ENCODE assay signal across 8 mouse cellular contexts in genomic region chr2:122233759-122234557, GRCm38 (mm10). TPM values are rescaled to one million over a fixed set of nuclear protein-coding genes. Genes with fewer than 3 reads are reported as not detected.
DNase-seq lines count a peak whose midpoint lies in the region; ATAC-seq and TF ChIP-seq lines count a peak whose summit lies in the region.

No protein-coding gene starts in this region.

- no peak; the same call in 1 of the 2 replicates for ATAC-seq in G1E (ENCODE audit: extremely low read depth, insufficient number of reproducible peaks, low FRiP score, poor library complexity, severe bottlenecking)
- peak; percentile 10; the same call in 1 of the 2 replicates for ATAC-seq in embryonic facial prominence, embryonic 11.5 days (replicated peaks; ENCODE audit: insufficient number of reproducible peaks, low FRiP score, low TSS enrichment, low read depth)
- ATAC-seq in heart, embryonic 15.5 days (replicated peaks; ENCODE audit: insufficient number of reproducible peaks, insufficient read depth, low FRiP score, low read depth), result peak; percentile 6; the same call in 1 of the 2 replicates
- ATAC-seq in liver, embryonic 15.5 days (ENCODE audit: insufficient read depth), result no peak
- ATAC-seq in neural tube, embryonic 12.5 days (ENCODE audit: low FRiP score, low read depth), result peak; percentile 33; the same call in 1 of the 2 replicates

- H3K27me3 ChIP-seq in G1E (ENCODE audit: insufficient read depth, low read length), result no peaks in the 10 kb centered on the region
- no peaks in the 10 kb centered on the region for H3K27me3 ChIP-seq in embryonic facial prominence, embryonic 11.5 days (ENCODE audit: control insufficient read depth, insufficient read depth, low read length)
- no peaks in the 10 kb centered on the region for H3K27me3 ChIP-seq in heart, embryonic 15.5 days
- H3K27me3 ChIP-seq in liver, embryonic 15.5 days, result no peaks in the 10 kb centered on the region
- no peaks in the 10 kb centered on the region for H3K27me3 ChIP-seq in neural tube, embryonic 12.5 days (replicated peaks)

- H3K36me3 ChIP-seq in G1E (replicated peaks), result peaks cover 24% of the 10 kb centered on the region
- H3K36me3 ChIP-seq in embryonic facial prominence, embryonic 11.5 days (replicated peaks; ENCODE audit: control insufficient read depth, insufficient read depth, low read depth, low read length), result no peaks in the 10 kb centered on the region
- no peaks in the 10 kb centered on the region for H3K36me3 ChIP-seq in heart, embryonic 15.5 days
- H3K36me3 ChIP-seq in liver, embryonic 15.5 days (replicated peaks), result no peaks in the 10 kb centered on the region
- H3K36me3 ChIP-seq in neural tube, embryonic 12.5 days, result no peaks in the 10 kb centered on the region

- H3K27ac ChIP-seq in embryonic facial prominence, embryonic 11.5 days (replicated peaks; ENCODE audit: low read depth, low read length), result no peak overlapping the region
- H3K27ac ChIP-seq in heart, embryonic 15.5 days, result peak overlapping the region; percentile 76
- peak overlapping the region; percentile 90 for H3K27ac ChIP-seq in liver, embryonic 15.5 days (replicated peaks)
- no peak overlapping the region for H3K27ac ChIP-seq in neural tube, embryonic 12.5 days

- no peak for TF ChIP-seq CTCF in G1E (IDR thresholded peaks at IDR 0.05; ENCODE audit: low read depth, low read length)

- H3K4me2 ChIP-seq in embryonic facial prominence, embryonic 11.5 days (ENCODE audit: low read depth, low read length), result peak overlapping the region; percentile 58
- H3K4me2 ChIP-seq in heart, embryonic 15.5 days, result peak overlapping the region; percentile 81
- peak overlapping the region; percentile 90 for H3K4me2 ChIP-seq in liver, embryonic 15.5 days
- H3K4me2 ChIP-seq in neural tube, embryonic 12.5 days (replicated peaks), result peak overlapping the region; percentile 90

- peak overlapping the region; percentile 57 for H3K9ac ChIP-seq in embryonic facial prominence, embryonic 11.5 days (replicated peaks; ENCODE audit: low read length)
- peak overlapping the region; percentile 63 for H3K9ac ChIP-seq in heart, embryonic 15.5 days
- peak overlapping the region; percentile 74 for H3K9ac ChIP-seq in liver, embryonic 15.5 days
- H3K9ac ChIP-seq in neural tube, embryonic 12.5 days, result peak overlapping the region; percentile 59

- peak overlapping the region; percentile 76 for H3K4me3 ChIP-seq in G1E (ENCODE audit: low read depth, low read length)
- peak overlapping the region; percentile 50 for H3K4me3 ChIP-seq in embryonic facial prominence, embryonic 11.5 days (ENCODE audit: low read depth, low read length)
- peak overlapping the region; percentile 66 for H3K4me3 ChIP-seq in heart, embryonic 15.5 days
- peak overlapping the region; percentile 77 for H3K4me3 ChIP-seq in liver, embryonic 15.5 days (replicated peaks)
- peak overlapping the region; percentile 53 for H3K4me3 ChIP-seq in neural tube, embryonic 12.5 days

- no peaks in the 10 kb centered on the region for H3K9me3 ChIP-seq in G1E (replicated peaks)
- H3K9me3 ChIP-seq in embryonic facial prominence, embryonic 11.5 days (replicated peaks; ENCODE audit: control insufficient read depth, low read length), result no peaks in the 10 kb centered on the region
- no peaks in the 10 kb centered on the region for H3K9me3 ChIP-seq in heart, embryonic 15.5 days (replicated peaks)
- H3K9me3 ChIP-seq in liver, embryonic 15.5 days (replicated peaks), result no peaks in the 10 kb centered on the region
- no peaks in the 10 kb centered on the region for H3K9me3 ChIP-seq in neural tube, embryonic 12.5 days

- peaks cover 63% of the 10 kb centered on the region for H3K4me1 ChIP-seq in G1E (ENCODE audit: insufficient read depth, low read depth, low read length)
- no peaks in the 10 kb centered on the region for H3K4me1 ChIP-seq in embryonic facial prominence, embryonic 11.5 days (ENCODE audit: control insufficient read depth, insufficient read depth, low read length)
- peaks cover 17% of the 10 kb centered on the region for H3K4me1 ChIP-seq in heart, embryonic 15.5 days (replicated peaks)
- H3K4me1 ChIP-seq in liver, embryonic 15.5 days (replicated peaks), result peaks cover 50% of the 10 kb centered on the region
- 0 out of 2 replicates have a peak, but pooled peaks cover 5% of the 10 kb centered on the region for H3K4me1 ChIP-seq in neural tube, embryonic 12.5 days

- DNase-seq in G1E (ENCODE audit: low spot score), result no peak
- DNase-seq in adrenal gland, postnatal 25 days, result peak; percentile 24
- peak; percentile 73 for DNase-seq in embryonic facial prominence, embryonic 11.5 days (ENCODE audit: low spot score)
- peak; percentile 54 for DNase-seq in kidney, postnatal 14 days
- DNase-seq in B cell, adult 2 months, result no peak

- WGBS in embryonic facial prominence, embryonic 11.5 days, result 6% methylated on average over 26 of the region's 26 CpGs
- 6% methylated on average over 26 of the region's 26 CpGs for WGBS in heart, embryonic 15.5 days
- WGBS in liver, embryonic 15.5 days (ENCODE audit: insufficient replicate concordance), result 10% methylated on average over 26 of the region's 26 CpGs
- 7% methylated on average over 26 of the region's 26 CpGs for WGBS in neural tube, embryonic 12.5 days

RNA-seq across cellular contexts. Expression of gene Sord, which starts 0.6 kb away (rescaled TPM):
- total RNA-seq in G1E (2014; fragmentation: Nextera tagmentation), result 211 and 213 TPM in 2 replicates
- total RNA-seq in G1E (2017), result 230 and 241 TPM in 2 replicates
- 91.7 and 102 TPM in 2 replicates for polyA plus RNA-seq in G1E (2012)
- total RNA-seq in adrenal gland, postnatal 25 days (2021), result 64.9 and 71.6 TPM in 2 replicates
- 29.3 and 29.9 TPM in 2 replicates for polyA plus RNA-seq in embryonic facial prominence, embryonic 11.5 days (2014; fragmentation: Nextera tagmentation; extraction: Ambion mirVana)
- polyA plus RNA-seq in heart, embryonic 15.5 days (2015; fragmentation: Nextera tagmentation; extraction: Ambion mirVana), result 56.4 TPM in 2 replicates
- 158 and 181 TPM in 2 replicates for polyA plus RNA-seq in liver, embryonic 15.5 days (2015; fragmentation: Nextera tagmentation; extraction: Ambion mirVana)
- 16.7 and 17.4 TPM in 2 replicates for polyA plus RNA-seq in neural tube, embryonic 12.5 days (2016; fragmentation: Nextera tagmentation; extraction: Ambion mirVana)

RNA-seq across cellular contexts. Expression of gene Terb2, which starts 47.9 kb away (rescaled TPM):
- total RNA-seq in G1E (2014; fragmentation: Nextera tagmentation) (not detected in 2 replicates), G1E (2017) (not detected in 2 replicates)
- polyA plus RNA-seq in G1E (2012), result not detected in 2 replicates
- not detected in 2 replicates for total RNA-seq in adrenal gland, postnatal 25 days (2021)
- not detected in 2 replicates for polyA plus RNA-seq in embryonic facial prominence, embryonic 11.5 days (2014; fragmentation: Nextera tagmentation; extraction: Ambion mirVana)
- not detected in 2 replicates for polyA plus RNA-seq in heart, embryonic 15.5 days (2015; fragmentation: Nextera tagmentation; extraction: Ambion mirVana)
- polyA plus RNA-seq in liver, embryonic 15.5 days (2015; fragmentation: Nextera tagmentation; extraction: Ambion mirVana), result not detected in 2 replicates
- not detected in 2 replicates for polyA plus RNA-seq in neural tube, embryonic 12.5 days (2016; fragmentation: Nextera tagmentation; extraction: Ambion mirVana)

RNA-seq across cellular contexts. Expression of gene Patl2, which starts 48.0 kb away (rescaled TPM):
- 1.1 and 1.9 TPM in 2 replicates for total RNA-seq in G1E (2014; fragmentation: Nextera tagmentation)
- total RNA-seq in G1E (2017), result 13.7 and 14.5 TPM in 2 replicates
- polyA plus RNA-seq in G1E (2012), result 0.04 and 0.09 TPM in 2 replicates
- not detected in 2 replicates for total RNA-seq in adrenal gland, postnatal 25 days (2021)
- polyA plus RNA-seq in embryonic facial prominence, embryonic 11.5 days (2014; fragmentation: Nextera tagmentation; extraction: Ambion mirVana), result 0.11 TPM in 1 of 2 replicates, not detected in the other
- polyA plus RNA-seq in heart, embryonic 15.5 days (2015; fragmentation: Nextera tagmentation; extraction: Ambion mirVana), result 0.05 and 0.10 TPM in 2 replicates
- polyA plus RNA-seq in liver, embryonic 15.5 days (2015; fragmentation: Nextera tagmentation; extraction: Ambion mirVana), result 0.06 TPM in 1 of 2 replicates, not detected in the other
- polyA plus RNA-seq in neural tube, embryonic 12.5 days (2016; fragmentation: Nextera tagmentation; extraction: Ambion mirVana), result not detected in 2 replicates

Comparison
In these comparisons a context has a peak if more than half of its experiments do, and no peak if none do; other contexts are left out.
1. ATAC-seq: peak in embryonic facial prominence, embryonic 11.5 days (single experiment), heart, embryonic 15.5 days (single experiment) and neural tube, embryonic 12.5 days (single experiment); none in G1E (single experiment) and liver, embryonic 15.5 days (single experiment).
2. DNase-seq: peak in adrenal gland, postnatal 25 days (single experiment), embryonic facial prominence, embryonic 11.5 days (single experiment) and kidney, postnatal 14 days (single experiment); none in G1E (single experiment) and B cell, adult 2 months (0 of 2).
3. H3K27ac ChIP-seq: peak in heart, embryonic 15.5 days (single experiment) and liver, embryonic 15.5 days (single experiment); none in embryonic facial prominence, embryonic 11.5 days (single experiment) and neural tube, embryonic 12.5 days (single experiment).
4. Peak in every context shown above with its lines, with median percentiles within 50 percentile points of each other: H3K4me3 ChIP-seq, H3K4me2 ChIP-seq and H3K9ac ChIP-seq.